Mouse (Mus musculus) large intestine, adult 2 months (tissue): ENCODE results near the gene Rsrc1. TPM values are rescaled to one million over a fixed set of nuclear protein-coding genes. Genes with fewer than 3 reads are reported as not detected.
"Not testable (repeated sequence)": the region's sequence is repeated elsewhere in the genome, so short reads cannot be mapped to it uniquely, and the experiment has no call there.

Source experiments
- DNase-seq: peaks from one replicate; pipeline ENCODE4 v3.0.0-alpha.2; 2012; ENCODE audit warnings: low read depth, low spot score
- WGBS: fragments of 180-500 bp; shearing (Covaris S2); methylation state at CpG from one replicate; pipeline ENCODE4 v1.1.7; 2018; 5-methylcytosine and 5-hydroxymethylcytosine counted together
- polyA plus RNA-seq: library from polyadenylated mRNA; depleted of rRNA; stranded (reverse); fragments of >200 nt; gene quantifications from 2 replicates; pipeline ENCODE4 v1.2.3, GENCODE M21; 2012

Rsrc1 gene
- polyA plus RNA-seq, 1 experiment = 3.2 TPM

- 2% methylated on average over 29 of the region's 29 CpGs for WGBS
- no peak for DNase-seq
Measured at GRCm38 (mm10) chr3:66982181-66982911, 1.2 kb downstream of the Rsrc1 start.

- WGBS = 20% methylated on average over 3 of the region's 3 CpGs
- no peak for DNase-seq
Measured at GRCm38 (mm10) chr3:66983481-66983880, 2.3 kb downstream of the Rsrc1 start.

- DNase-seq = peak; percentile 56
- WGBS = under 1% methylated on average over 58 of the region's 60 CpGs
Measured at GRCm38 (mm10) chr3:66985539-66986286, 4.5 kb downstream of the Rsrc1 start.

- no peak for DNase-seq
Measured at GRCm38 (mm10) chr3:66986287-66986560, 5.0 kb downstream of the Rsrc1 start.

GRCm38 (mm10) chr3:66996820-66997219 is 15.6 kb downstream of the Rsrc1 start:
- no peak for DNase-seq
- WGBS = 81% methylated on average over 1 of the region's 1 CpGs

More at GRCm38 (mm10) chr3:66986287-66986560, 5.0 kb downstream of the Rsrc1 start:
- WGBS = 10% methylated on average over 1 of the region's 1 CpGs

GRCm38 (mm10) chr3:67036387-67037062 is 55.3 kb downstream of the Rsrc1 start:
- no peak for DNase-seq

GRCm38 (mm10) chr3:67059755-67060154 is 78.6 kb downstream of the Rsrc1 start:
- 93% methylated on average over 2 of the region's 2 CpGs for WGBS
- no peak for DNase-seq

More at GRCm38 (mm10) chr3:67036387-67037062, 55.3 kb downstream of the Rsrc1 start:
- 95% methylated on average over 6 of the region's 6 CpGs for WGBS

GRCm38 (mm10) chr3:67070575-67071488 is 89.6 kb downstream of the Rsrc1 start:
- DNase-seq = no peak
- 87% methylated on average over 11 of the region's 11 CpGs for WGBS

- not testable (repeated sequence) for DNase-seq
Measured at GRCm38 (mm10) chr3:67073653-67074052, 92.5 kb downstream of the Rsrc1 start.

GRCm38 (mm10) chr3:67075484-67075883 is 94.3 kb downstream of the Rsrc1 start:
- WGBS = 85% methylated on average over 2 of the region's 2 CpGs
- DNase-seq = no peak

GRCm38 (mm10) chr3:67084742-67085141 is 103.6 kb downstream of the Rsrc1 start:
- 45% methylated on average over 1 of the region's 1 CpGs for WGBS
- no peak for DNase-seq

GRCm38 (mm10) chr3:67108428-67108827 is 127.2 kb downstream of the Rsrc1 start:
- WGBS = 90% methylated on average over 3 of the region's 3 CpGs
- no peak for DNase-seq

- DNase-seq = no peak
- 93% methylated on average over 4 of the region's 4 CpGs for WGBS
Measured at GRCm38 (mm10) chr3:67116317-67116716, 135.1 kb downstream of the Rsrc1 start.

- 72% methylated on average over 3 of the region's 3 CpGs for WGBS
- no peak for DNase-seq
Measured at GRCm38 (mm10) chr3:67132521-67132920, 151.3 kb downstream of the Rsrc1 start.

- no peak for DNase-seq
- WGBS = 94% methylated on average over 2 of the region's 2 CpGs
Measured at GRCm38 (mm10) chr3:67135749-67136375, 154.7 kb downstream of the Rsrc1 start.

- no peak for DNase-seq
- WGBS = 68% methylated on average over 2 of the region's 2 CpGs
Measured at GRCm38 (mm10) chr3:67144952-67145351, 163.8 kb downstream of the Rsrc1 start.

GRCm38 (mm10) chr3:67146280-67146679 is 165.1 kb downstream of the Rsrc1 start:
- WGBS = 97% methylated on average over 1 of the region's 1 CpGs

GRCm38 (mm10) chr3:67147246-67147645 is 166.1 kb downstream of the Rsrc1 start:
- WGBS = 88% methylated on average over 3 of the region's 3 CpGs
- no peak for DNase-seq

More at GRCm38 (mm10) chr3:67146280-67146679, 165.1 kb downstream of the Rsrc1 start:
- DNase-seq = no peak

- 43% methylated on average over 3 of the region's 3 CpGs for WGBS
- DNase-seq = no peak
Measured at GRCm38 (mm10) chr3:67197179-67197578, 216.0 kb downstream of the Rsrc1 start.
